Mouse (Mus musculus) ES-E14 (cell line): ENCODE results near the gene Pip5k1a.

Experiments
- MAFK ChIP-seq: IDR thresholded peaks from 2 replicates; pipeline ENCODE4 v1.6.1; 2014; ENCODE audit warnings: mild to moderate bottlenecking, low read depth, low read length, inconsistent platforms; ENCODE audit not compliant: insufficient read depth
- ZNF384 ChIP-seq: IDR thresholded peaks from 2 replicates; pipeline ENCODE4 v1.6.1; 2012; ENCODE audit warnings: low read depth, low read length, inconsistent platforms

- no peak for TF ChIP-seq MAFK
- no peak for TF ChIP-seq ZNF384
These were observed 91.3 kb downstream of the Pip5k1a start, which contains the start of gene Zfp687 for GRCm38 (mm10) chr3:95015337-95015872.
